Mouse (Mus musculus) embryonic fibroblast, embryonic 13.5 days (primary cell): ENCODE data around the gene Jmjd4.

Experiments
- CTCF ChIP-seq: IDR thresholded peaks from 2 replicates; pipeline ENCODE4 v1.5.1; 2011; ENCODE audit warnings: mild to moderate bottlenecking, control low read depth, low read length, moderate library complexity, borderline replicate concordance; ENCODE audit not compliant: insufficient read depth
- POLR2A ChIP-seq: IDR thresholded peaks from 2 replicates; pipeline ENCODE4 v1.6.1; 2011; ENCODE audit warnings: low read depth, mild to moderate bottlenecking, control low read depth, low read length, moderate library complexity

DNA sequence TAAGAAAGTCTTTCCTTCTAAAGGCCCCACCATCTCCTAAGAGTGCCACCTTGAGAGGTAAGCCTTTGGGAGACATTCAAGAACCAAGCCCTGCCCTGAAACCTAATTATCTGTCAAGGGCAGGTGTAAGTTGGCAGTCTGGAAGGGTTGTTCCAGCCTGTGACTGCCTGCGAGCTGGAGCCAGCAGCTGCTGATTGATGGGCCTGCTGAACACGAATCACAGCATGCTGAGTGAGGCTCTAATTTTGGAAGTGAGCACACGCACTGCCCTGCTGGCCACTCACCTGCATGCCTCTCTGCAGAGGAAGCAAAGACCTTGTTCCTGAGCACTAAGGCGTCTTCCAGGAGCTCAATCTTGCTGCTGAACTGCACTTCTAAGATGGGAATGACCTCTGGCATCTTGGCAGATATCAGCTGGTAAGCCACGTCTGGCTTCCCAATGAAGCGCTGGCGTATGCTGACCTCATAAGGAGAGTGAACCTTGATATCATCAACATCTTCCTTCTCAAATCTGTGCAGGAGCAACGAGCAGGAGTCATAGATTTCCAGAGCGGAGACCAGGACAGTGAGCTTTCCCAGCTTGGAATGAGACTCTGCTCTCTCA, 21.7 kb upstream of the Jmjd4 start:
- TF ChIP-seq CTCF = no peak
- no peak for TF ChIP-seq POLR2A
